Mouse (Mus musculus): ENCODE measurements around the gene Cmas. TPM values are rescaled to one million over a fixed set of nuclear protein-coding genes. Genes with fewer than 3 reads are reported as not detected.

Gene Cmas
- total and polyA plus RNA-seq, 3 experiments, result 11.7 to 35.9 (median 35.0) TPM

DNA sequence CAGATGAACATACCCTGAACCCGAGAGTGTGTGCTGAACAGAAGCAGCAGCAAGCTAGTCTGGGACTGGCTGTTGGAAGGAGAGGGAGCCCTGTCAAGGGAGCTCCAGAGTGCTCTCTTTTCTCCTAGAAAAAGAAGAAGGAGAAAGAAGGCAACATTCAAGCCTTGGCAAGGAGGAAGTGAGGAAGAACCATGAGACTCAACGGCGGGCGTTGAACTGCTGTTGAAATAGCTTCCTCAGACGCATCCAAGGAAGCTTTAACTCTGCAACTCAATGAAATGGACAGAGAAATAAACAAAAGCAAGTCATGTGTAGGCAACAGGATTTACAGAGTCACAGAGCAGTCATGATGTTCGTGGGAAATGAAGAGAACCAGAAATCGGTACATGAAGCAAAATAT lies 9.7 kb upstream of the Cmas start:
- no peak for TF ChIP-seq EP300 (IDR thresholded peaks at IDR 0.05; ENCODE audit: insufficient read depth, low read depth, low read length)
- no peak for TF ChIP-seq CTCF (IDR thresholded peaks at IDR 0.05)
- no peak for TF ChIP-seq POLR2A (IDR thresholded peaks at IDR 0.05; ENCODE audit: insufficient read depth, low read depth, low read length)
- 62% methylated on average over 7 of the region's 7 CpGs for WGBS
- no peaks in the 10 kb centered on the region for H3K4me1 ChIP-seq (ENCODE audit: control insufficient read depth, insufficient read depth, low read length)
- no peak overlapping the region for H3K27ac ChIP-seq
- peak in 1 of 2 experiments; percentile 21 for DNase-seq
- H3K9ac ChIP-seq (ENCODE audit: low read depth, low read length), result no peak overlapping the region
- no peaks in the 10 kb centered on the region for H3K27me3 ChIP-seq (ENCODE audit: control insufficient read depth, insufficient read depth, low read length)
- no peak overlapping the region for H3K4me3 ChIP-seq
- no peaks in the 10 kb centered on the region for H3K79me2 ChIP-seq (replicated peaks; ENCODE audit: control insufficient read depth, insufficient read depth, low read length)
- no peaks in the 10 kb centered on the region for H3K36me3 ChIP-seq (ENCODE audit: control insufficient read depth, insufficient read depth, low read length)
- intact Hi-C loops (cut with DNase I), result no loop called here

DNA sequence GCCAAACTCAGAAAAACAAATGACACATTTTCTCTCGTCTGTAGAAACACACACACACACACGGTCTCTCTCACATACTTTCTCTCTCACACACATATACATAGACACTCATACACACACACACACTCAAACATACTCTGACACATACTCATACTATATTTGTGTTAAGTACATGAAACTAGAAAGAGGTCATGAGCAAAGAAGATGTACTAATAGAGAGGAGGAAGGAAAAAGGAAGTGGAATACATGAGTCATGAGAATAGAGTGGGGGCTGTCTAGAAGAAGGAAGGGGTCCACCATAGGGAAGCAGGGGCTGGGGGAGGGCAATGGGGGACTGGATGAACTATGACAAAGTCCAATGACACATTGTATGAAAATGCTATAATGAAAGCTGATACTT lies 9.3 kb upstream of the Cmas start:
- no peaks in the 10 kb centered on the region for H3K79me2 ChIP-seq (replicated peaks; ENCODE audit: control insufficient read depth, insufficient read depth, low read length)
- no peak for DNase-seq
- intact Hi-C loops (cut with DNase I), result no loop called here
- H3K36me3 ChIP-seq (ENCODE audit: control insufficient read depth, insufficient read depth, low read length), result no peaks in the 10 kb centered on the region
- no peaks in the 10 kb centered on the region for H3K27me3 ChIP-seq (ENCODE audit: control insufficient read depth, insufficient read depth, low read length)
- H3K27ac ChIP-seq, result peak overlapping the region; percentile 18
- no peak overlapping the region for H3K9ac ChIP-seq (ENCODE audit: low read depth, low read length)
- TF ChIP-seq EP300 (IDR thresholded peaks at IDR 0.05; ENCODE audit: insufficient read depth, low read depth, low read length), result no peak
- 77% methylated on average over 2 of the region's 2 CpGs for WGBS
- H3K4me1 ChIP-seq (ENCODE audit: control insufficient read depth, insufficient read depth, low read length), result no peaks in the 10 kb centered on the region
- no peak overlapping the region for H3K4me3 ChIP-seq

DNA sequence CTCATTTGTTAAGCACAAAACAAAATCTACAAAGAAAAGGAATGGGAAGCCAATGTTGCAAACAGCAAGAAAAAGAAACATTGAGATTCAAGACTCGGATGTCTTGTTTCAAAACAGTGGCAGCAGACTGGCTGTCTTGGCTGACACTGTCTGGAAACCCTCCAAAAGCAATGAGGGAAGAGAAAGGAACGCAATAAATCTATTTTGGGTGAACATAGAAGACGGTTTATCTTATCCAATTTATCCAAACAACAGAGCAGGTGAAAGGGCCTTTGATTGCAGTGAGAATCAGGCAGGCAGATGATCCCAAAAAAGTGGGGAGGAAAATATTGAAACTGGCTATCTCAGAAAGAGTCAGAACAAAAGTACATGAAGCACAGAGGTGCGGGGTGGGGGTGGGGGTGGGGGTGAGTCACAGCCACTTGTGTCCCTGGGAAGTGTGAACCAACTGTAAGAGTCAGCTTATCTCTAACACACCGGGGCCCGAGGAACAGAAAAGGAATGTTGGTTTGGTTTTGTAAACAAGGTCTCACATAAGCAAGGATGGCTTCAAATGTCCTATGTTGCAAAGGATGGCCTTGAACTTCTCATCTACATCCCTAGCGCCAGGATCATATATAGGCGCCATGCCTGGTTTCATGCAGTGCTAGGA lies 8.3 kb upstream of the Cmas start:
- H3K9ac ChIP-seq (ENCODE audit: low read depth, low read length), result no peak overlapping the region
- 25% methylated on average over 8 of the region's 8 CpGs for WGBS
- peak overlapping the region; percentile 18 for H3K27ac ChIP-seq
- intact Hi-C loops (cut with DNase I), result no loop called here
- H3K4me1 ChIP-seq (ENCODE audit: control insufficient read depth, insufficient read depth, low read length), result no peaks in the 10 kb centered on the region
- H3K4me3 ChIP-seq, result no peak overlapping the region
- no peaks in the 10 kb centered on the region for H3K27me3 ChIP-seq (ENCODE audit: control insufficient read depth, insufficient read depth, low read length)
- H3K79me2 ChIP-seq (replicated peaks; ENCODE audit: control insufficient read depth, insufficient read depth, low read length), result no peaks in the 10 kb centered on the region
- DNase-seq, result peak in 1 of 2 experiments; percentile 24
- TF ChIP-seq EP300 (IDR thresholded peaks at IDR 0.05; ENCODE audit: insufficient read depth, low read depth, low read length) (no peak), CTCF (IDR thresholded peaks at IDR 0.05) (no peak), POLR2A (IDR thresholded peaks at IDR 0.05; ENCODE audit: insufficient read depth, low read depth, low read length) (no peak)
- no peaks in the 10 kb centered on the region for H3K36me3 ChIP-seq (ENCODE audit: control insufficient read depth, insufficient read depth, low read length)

DNA sequence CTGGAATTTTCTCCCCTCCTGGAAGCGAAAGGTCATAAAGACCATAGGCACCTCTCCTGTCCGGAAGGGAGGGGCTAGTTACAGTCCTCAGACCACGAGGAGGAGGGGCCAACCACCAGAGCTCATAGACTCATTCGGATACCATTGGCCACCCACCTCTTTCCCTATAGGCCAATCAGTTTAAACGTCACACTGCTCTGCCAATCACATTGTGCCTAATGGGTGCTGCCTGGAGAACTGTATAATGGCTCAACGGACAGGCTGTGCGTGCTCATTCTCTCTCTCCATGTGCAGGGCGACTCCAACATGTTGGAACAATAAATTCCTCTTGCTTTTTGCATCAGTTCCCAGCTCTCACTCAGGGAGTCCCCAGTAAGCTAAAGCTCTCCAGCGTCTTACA lies 5.1 kb upstream of the Cmas start:
- H3K4me3 ChIP-seq, result no peak overlapping the region
- 68% methylated on average over 9 of the region's 9 CpGs for WGBS
- TF ChIP-seq CTCF (IDR thresholded peaks at IDR 0.05) (no peak), POLR2A (IDR thresholded peaks at IDR 0.05; ENCODE audit: insufficient read depth, low read depth, low read length) (no peak), EP300 (IDR thresholded peaks at IDR 0.05; ENCODE audit: insufficient read depth, low read depth, low read length) (no peak)
- H3K9ac ChIP-seq (ENCODE audit: low read depth, low read length), result no peak overlapping the region
- no peaks in the 10 kb centered on the region for H3K79me2 ChIP-seq (replicated peaks; ENCODE audit: control insufficient read depth, insufficient read depth, low read length)
- intact Hi-C loops (cut with DNase I), result no loop called here
- H3K27me3 ChIP-seq (ENCODE audit: control insufficient read depth, insufficient read depth, low read length), result no peaks in the 10 kb centered on the region
- H3K27ac ChIP-seq, result no peak overlapping the region
- no peaks in the 10 kb centered on the region for H3K4me1 ChIP-seq (ENCODE audit: control insufficient read depth, insufficient read depth, low read length)
- DNase-seq, result no peak
- H3K36me3 ChIP-seq (ENCODE audit: control insufficient read depth, insufficient read depth, low read length), result no peaks in the 10 kb centered on the region

DNA sequence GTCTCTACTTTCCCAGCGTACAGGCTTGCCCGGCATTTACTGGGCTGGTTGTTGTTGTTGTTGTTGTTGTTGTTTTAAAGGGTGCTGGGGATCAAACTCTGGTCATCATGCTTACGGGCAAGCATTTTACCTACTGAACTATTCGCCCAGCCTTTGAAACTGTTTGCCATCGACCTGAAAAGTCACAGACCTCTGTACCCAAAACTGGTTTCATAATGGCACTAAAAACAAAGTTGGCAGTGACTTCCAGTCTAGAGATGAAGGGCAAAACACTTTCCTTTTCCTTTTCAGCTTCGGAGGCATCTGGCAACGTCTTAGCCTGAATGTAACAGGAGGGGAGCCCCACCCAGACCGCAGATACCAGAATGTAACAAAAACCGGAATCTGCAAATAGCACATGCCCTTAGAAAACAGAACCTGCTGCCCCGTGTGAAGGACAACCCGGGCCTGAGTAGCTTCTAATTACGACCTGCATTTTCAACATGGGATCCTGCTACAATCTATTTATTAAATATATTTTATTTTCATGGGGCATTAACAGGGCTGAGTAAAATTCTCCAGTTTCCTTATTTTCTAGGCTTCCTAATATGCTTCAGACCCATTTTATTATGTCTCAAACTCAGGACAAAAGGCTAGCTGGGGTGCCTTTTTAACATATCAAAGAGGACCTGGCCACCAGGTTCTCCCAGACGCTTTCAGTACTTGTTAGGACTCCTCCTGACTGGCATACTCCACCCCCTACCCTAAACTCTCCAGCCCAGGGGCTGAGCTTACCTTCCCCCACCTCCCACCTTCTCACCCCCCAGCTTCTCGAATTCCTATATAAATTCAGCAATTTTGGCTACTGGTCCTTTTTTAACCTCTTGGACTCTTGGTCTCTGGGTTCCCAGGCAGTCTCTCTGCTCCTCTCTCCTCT lies 3.9 kb upstream of the Cmas start:
- H3K27ac ChIP-seq, result no peak overlapping the region
- 45% methylated on average over 14 of the region's 14 CpGs for WGBS
- peak in 1 of 2 experiments; percentile 35 for DNase-seq
- no peak overlapping the region for H3K4me3 ChIP-seq
- no peaks in the 10 kb centered on the region for H3K27me3 ChIP-seq (ENCODE audit: control insufficient read depth, insufficient read depth, low read length)
- no peak for TF ChIP-seq POLR2A (IDR thresholded peaks at IDR 0.05; ENCODE audit: insufficient read depth, low read depth, low read length)
- no peak for TF ChIP-seq CTCF (IDR thresholded peaks at IDR 0.05)
- TF ChIP-seq EP300 (IDR thresholded peaks at IDR 0.05; ENCODE audit: insufficient read depth, low read depth, low read length), result no peak
- H3K9ac ChIP-seq (ENCODE audit: low read depth, low read length), result no peak overlapping the region
- no peaks in the 10 kb centered on the region for H3K4me1 ChIP-seq (ENCODE audit: control insufficient read depth, insufficient read depth, low read length)
- intact Hi-C loops (cut with DNase I), result no loop called here
- H3K79me2 ChIP-seq (replicated peaks; ENCODE audit: control insufficient read depth, insufficient read depth, low read length), result no peaks in the 10 kb centered on the region
- no peaks in the 10 kb centered on the region; the same call in 1 of the 2 replicates for H3K36me3 ChIP-seq (ENCODE audit: control insufficient read depth, insufficient read depth, low read length)

Data from heart, adult 2 months (tissue).